In genomic region chr17:5729587-5730125, GRCm38 (mm10) we compare ENCODE assay signal across 17 mouse cellular contexts.
A peak's percentile ranks its signal among the peaks of the same experiment; 100 is the strongest.
DNase-seq lines count a peak whose midpoint lies in the region; ATAC-seq and TF ChIP-seq lines count a peak whose summit lies in the region.
"Had no signal": no experiment of that assay in that cellular context is flagged by ENCODE, and none has a peak within 500 bp of the region (broad histone marks: within the 10 kb centered on the region; RNA-seq: fewer than 3 reads in every experiment).

No protein-coding gene starts in this region.

- TF ChIP-seq RAD21 in CH12.LX (IDR thresholded peaks at IDR 0.05; ENCODE audit: low read depth, low read length), result peak; percentile 17

- no peak for TF ChIP-seq POLR2A in CH12.LX (IDR thresholded peaks at IDR 0.05; ENCODE audit: low read depth, low read length)

- H3K9ac ChIP-seq in forebrain, postnatal 0 days, result no peak overlapping the region
- no peak overlapping the region for H3K9ac ChIP-seq in forebrain, embryonic 11.5 days (ENCODE audit: low read length)
- H3K9ac ChIP-seq in liver, embryonic 14.5 days (replicated peaks), result no peak overlapping the region
- H3K9ac ChIP-seq in liver, embryonic 12.5 days, result no peak overlapping the region
- no peak overlapping the region for H3K9ac ChIP-seq in CH12.LX (ENCODE audit: insufficient read depth, low read depth)
- H3K9ac ChIP-seq: forebrain, embryonic 13.5 days; hindbrain, embryonic 13.5 days; midbrain, embryonic 15.5 days had no signal

- no peaks in the 10 kb centered on the region for H3K4me1 ChIP-seq in forebrain, postnatal 0 days (ENCODE audit: insufficient read depth)
- no peaks in the 10 kb centered on the region for H3K4me1 ChIP-seq in forebrain, embryonic 11.5 days (replicated peaks; ENCODE audit: control insufficient read depth, insufficient read depth, low read length)
- no peaks in the 10 kb centered on the region for H3K4me1 ChIP-seq in liver, embryonic 14.5 days (replicated peaks; ENCODE audit: control insufficient read depth in 2 of 2, insufficient read depth in 2 of 2, low read length in 1 of 2)
- 0 out of 2 replicates have a peak, but pooled peaks cover 6% of the 10 kb centered on the region for H3K4me1 ChIP-seq in liver, embryonic 12.5 days
- peaks cover 18 to 71% of the 10 kb centered on the region in 2 experiments for H3K4me1 ChIP-seq in CH12.LX (ENCODE audit: control insufficient read depth in 1 of 2, insufficient read depth in 2 of 2)
- H3K4me1 ChIP-seq: forebrain, embryonic 13.5 days; hindbrain, embryonic 13.5 days; midbrain, embryonic 15.5 days had no signal

- no peak for DNase-seq in forebrain, postnatal 0 days
- no peak for DNase-seq in forebrain, embryonic 11.5 days (ENCODE audit: low spot score)
- DNase-seq in liver, embryonic 14.5 days (ENCODE audit: low read depth in 3 of 3, low spot score in 3 of 3), result no peak
- no peak for DNase-seq in CH12.LX (ENCODE audit: extremely low read depth)
- no peak for DNase-seq in urinary bladder, postnatal 14 days (ENCODE audit: low spot score)
- DNase-seq: cerebellum, adult 11 months; heart, adult 11 months; kidney, adult 11 months; kidney, postnatal 25 days; lung, adult 2 months; retina, postnatal 1 day; thymus, postnatal 14 days had no signal

- WGBS in forebrain, postnatal 0 days, result 49% methylated on average over 4 of the region's 4 CpGs
- WGBS in forebrain, embryonic 11.5 days, result 51% methylated on average over 4 of the region's 4 CpGs
- WGBS in liver, embryonic 14.5 days (ENCODE audit: insufficient replicate concordance), result 57% methylated on average over 4 of the region's 4 CpGs
- 54% methylated on average over 4 of the region's 4 CpGs for WGBS in liver, embryonic 12.5 days (ENCODE audit: insufficient replicate concordance)

- dilution Hi-C loops in CH12.LX (cut with MboI; ENCODE audit: extremely low pct_ligation_motif_present, extremely low pct_unique_long_range_greater_than_20kb, low sequenced_read_pairs), result no loop called here

- H3K79me2 ChIP-seq in CH12.LX (replicated peaks; ENCODE audit: control insufficient read depth, extremely low read depth, insufficient read depth, poor library complexity, severe bottlenecking), result no peaks in the 10 kb centered on the region

- no peak for TF ChIP-seq EP300 in liver, embryonic 14.5 days (IDR thresholded peaks at IDR 0.05; ENCODE audit: low read depth)
- peak; percentile 49 for TF ChIP-seq EP300 in CH12.LX (IDR thresholded peaks at IDR 0.05; ENCODE audit: low read length)

- no peak overlapping the region for H3K4me3 ChIP-seq in forebrain, postnatal 0 days (ENCODE audit: low read depth, low read length)
- no peak overlapping the region for H3K4me3 ChIP-seq in forebrain, embryonic 11.5 days (ENCODE audit: low read depth, low read length)
- no peak overlapping the region for H3K4me3 ChIP-seq in liver, embryonic 14.5 days (ENCODE audit: insufficient read depth in 1 of 2, low read depth in 2 of 2, low read length in 2 of 2)
- no peak overlapping the region for H3K4me3 ChIP-seq in liver, embryonic 12.5 days
- no peak overlapping the region for H3K4me3 ChIP-seq in CH12.LX (replicated peaks in 1 of 3; ENCODE audit: low read depth in 2 of 3, low read length in 2 of 3, poor library complexity in 1 of 3)
- H3K4me3 ChIP-seq: forebrain, embryonic 13.5 days; hindbrain, embryonic 13.5 days; midbrain, embryonic 15.5 days had no signal

- H3K27ac ChIP-seq in forebrain, postnatal 0 days (ENCODE audit: low read depth, low read length), result no peak overlapping the region
- H3K27ac ChIP-seq in forebrain, embryonic 11.5 days (ENCODE audit: low read depth, low read length), result no peak overlapping the region
- no peak overlapping the region for H3K27ac ChIP-seq in liver, embryonic 14.5 days
- H3K27ac ChIP-seq in liver, embryonic 12.5 days, result no peak overlapping the region
- H3K27ac ChIP-seq in CH12.LX (ENCODE audit: insufficient read depth, low read depth), result no peak overlapping the region
- H3K27ac ChIP-seq: forebrain, embryonic 13.5 days; hindbrain, embryonic 13.5 days; midbrain, embryonic 15.5 days had no signal

- 0 out of 2 replicates have a peak, but pooled peaks cover 3% of the 10 kb centered on the region for H3K36me3 ChIP-seq in forebrain, postnatal 0 days (ENCODE audit: insufficient read depth)
- no peaks in the 10 kb centered on the region for H3K36me3 ChIP-seq in forebrain, embryonic 11.5 days (ENCODE audit: control insufficient read depth, insufficient read depth, low read length)
- H3K36me3 ChIP-seq in liver, embryonic 14.5 days (replicated peaks; ENCODE audit: control insufficient read depth, insufficient read depth, low read depth), result peaks cover 8% of the 10 kb centered on the region; the same call in 1 of the 2 replicates
- peaks cover 33% of the 10 kb centered on the region for H3K36me3 ChIP-seq in liver, embryonic 12.5 days
- peaks cover 0 to 4% of the 10 kb centered on the region in 2 experiments for H3K36me3 ChIP-seq in CH12.LX (replicated peaks in 1 of 2; ENCODE audit: control insufficient read depth in 1 of 2, insufficient read depth in 1 of 2, low read length in 1 of 2)
- H3K36me3 ChIP-seq: midbrain, embryonic 15.5 days had no signal

- H3K9me3 ChIP-seq in forebrain, postnatal 0 days (ENCODE audit: low read length), result no peaks in the 10 kb centered on the region
- no peaks in the 10 kb centered on the region for H3K9me3 ChIP-seq in forebrain, embryonic 11.5 days (ENCODE audit: control insufficient read depth, low read length)
- H3K9me3 ChIP-seq in liver, embryonic 14.5 days (ENCODE audit: control insufficient read depth, low read length), result no peaks in the 10 kb centered on the region
- no peaks in the 10 kb centered on the region for H3K9me3 ChIP-seq in liver, embryonic 12.5 days (replicated peaks)
- H3K9me3 ChIP-seq in CH12.LX (replicated peaks; ENCODE audit: low read length), result no peaks in the 10 kb centered on the region
- H3K9me3 ChIP-seq: forebrain, embryonic 13.5 days; hindbrain, embryonic 13.5 days; midbrain, embryonic 15.5 days had no signal

- in situ Hi-C loops in CH12.LX (cut with MboI; ENCODE audit: low pct_ligation_motif_present, low pct_unique_long_range_greater_than_20kb, low sequenced_read_pairs), result no loop called here

- no peaks in the 10 kb centered on the region for H3K27me3 ChIP-seq in forebrain, postnatal 0 days (ENCODE audit: insufficient read depth, low read length)
- H3K27me3 ChIP-seq in forebrain, embryonic 11.5 days (ENCODE audit: control insufficient read depth, insufficient read depth, low read length), result no peaks in the 10 kb centered on the region
- no peaks in the 10 kb centered on the region for H3K27me3 ChIP-seq in liver, embryonic 14.5 days (ENCODE audit: control insufficient read depth, insufficient read depth, low read length)
- H3K27me3 ChIP-seq in liver, embryonic 12.5 days (replicated peaks), result no peaks in the 10 kb centered on the region
- no peaks in the 10 kb centered on the region for H3K27me3 ChIP-seq in CH12.LX (replicated peaks)
- H3K27me3 ChIP-seq: hindbrain, embryonic 13.5 days; midbrain, embryonic 15.5 days had no signal

- H3K4me2 ChIP-seq in forebrain, postnatal 0 days (ENCODE audit: low read depth), result no peak overlapping the region
- H3K4me2 ChIP-seq in forebrain, embryonic 11.5 days (ENCODE audit: low read depth, low read length, severe bottlenecking), result no peak overlapping the region
- no peak overlapping the region for H3K4me2 ChIP-seq in liver, embryonic 14.5 days (ENCODE audit: low read depth)
- no peak overlapping the region for H3K4me2 ChIP-seq in liver, embryonic 12.5 days
- H3K4me2 ChIP-seq in CH12.LX (ENCODE audit: insufficient read depth, low read depth, poor library complexity, severe bottlenecking), result 0 out of 2 replicates have a peak overlapping the region, but pooled peaks have one; percentile 14
- H3K4me2 ChIP-seq: forebrain, embryonic 13.5 days; hindbrain, embryonic 13.5 days; midbrain, embryonic 15.5 days had no signal

- no peak for ATAC-seq in forebrain, postnatal 0 days
- ATAC-seq in forebrain, embryonic 11.5 days (replicated peaks; ENCODE audit: low FRiP score), result no peak
- no peak for ATAC-seq in liver, embryonic 14.5 days (ENCODE audit: insufficient read depth)
- no peak for ATAC-seq in liver, embryonic 12.5 days
- peak; percentile 36 for ATAC-seq in granulocyte monocyte progenitor cell, adult 5-6 weeks (replicated peaks; ENCODE audit: poor library complexity, severe bottlenecking)
- ATAC-seq: forebrain, embryonic 13.5 days; midbrain, embryonic 15.5 days had no signal

- TF ChIP-seq CTCF in forebrain, postnatal 0 days (IDR thresholded peaks at IDR 0.05; ENCODE audit: low read depth), result peak; percentile 22
- peak; percentile 28; the same call in 1 of the 2 replicates for TF ChIP-seq CTCF in liver, embryonic 14.5 days (IDR thresholded peaks at IDR 0.05; ENCODE audit: low read depth)
- TF ChIP-seq CTCF in CH12.LX (conservative IDR thresholded peaks at IDR 0.05 in 1 of 2, IDR thresholded peaks at IDR 0.05 in 1 of 2; ENCODE audit: low read depth in 2 of 2, low read length in 2 of 2), result peak in 1 of 2 experiments; percentile 39; a peak in 2 of 4 replicates

TF ChIP-seq in CH12.LX, 34 proteins besides CTCF, POLR2A, EP300 and RAD21 (continues in another document):
- TF ChIP-seq NELFE (IDR thresholded peaks at IDR 0.05; ENCODE audit: low read depth, low read length), result no peak
- TF ChIP-seq MAZ (IDR thresholded peaks at IDR 0.05; ENCODE audit: low read depth, low read length), result no peak
- TF ChIP-seq UBTF (IDR thresholded peaks at IDR 0.05; ENCODE audit: low read depth, low read length), result no peak
- no peak for TF ChIP-seq SIN3A (IDR thresholded peaks at IDR 0.05; ENCODE audit: low read length)
- no peak for TF ChIP-seq CHD2 (IDR thresholded peaks at IDR 0.05; ENCODE audit: low read length)
- no peak for TF ChIP-seq JUN (IDR thresholded peaks at IDR 0.05; ENCODE audit: insufficient read depth, low read depth, low read length)
- 0 out of 2 replicates have a peak, but pooled peaks have one; percentile 22 for TF ChIP-seq IRF4 (IDR thresholded peaks at IDR 0.05; ENCODE audit: low read depth, low read length)
- TF ChIP-seq MXI1 (IDR thresholded peaks at IDR 0.05; ENCODE audit: low read depth, low read length), result no peak
- TF ChIP-seq MAX (IDR thresholded peaks at IDR 0.05; ENCODE audit: low read length), result no peak
- TF ChIP-seq ETS1 (conservative IDR thresholded peaks at IDR 0.05; ENCODE audit: low read depth, low read length), result no peak
- TF ChIP-seq MEF2A (IDR thresholded peaks at IDR 0.05; ENCODE audit: borderline replicate concordance, low read depth, low read length), result no peak
- no peak for TF ChIP-seq RCOR1 (conservative IDR thresholded peaks at IDR 0.05; ENCODE audit: low read depth, low read length)
- peak; percentile 86 for TF ChIP-seq ZNF384 (IDR thresholded peaks at IDR 0.05; ENCODE audit: low read depth, low read length)
- no peak for TF ChIP-seq USF2 (conservative IDR thresholded peaks at IDR 0.05; ENCODE audit: low read depth, low read length)
- TF ChIP-seq USF1 (IDR thresholded peaks at IDR 0.05; ENCODE audit: low read depth, low read length), result no peak
- no peak for TF ChIP-seq POLR2AphosphoS2 (IDR thresholded peaks at IDR 0.05; ENCODE audit: low read depth, low read length)
- TF ChIP-seq ELF1 (IDR thresholded peaks at IDR 0.05; ENCODE audit: low read depth, low read length), result no peak
- TF ChIP-seq SMC3 (IDR thresholded peaks at IDR 0.05; ENCODE audit: low read depth, low read length), result peak; percentile 32
- no peak for TF ChIP-seq CHD1 (IDR thresholded peaks at IDR 0.05; ENCODE audit: low read depth, low read length)
